Mouse (Mus musculus): ENCODE data around the gene Hcn1. TPM values are rescaled to one million over a fixed set of nuclear protein-coding genes. Genes with fewer than 3 reads are reported as not detected.

The Hcn1 gene
- polyA plus RNA-seq, 1 experiment from 2014 or later = 0.59 TPM

- H3K9me3 ChIP-seq = no peaks in the 10 kb centered on the region
- no peak overlapping the region for H3K27ac ChIP-seq
- no peaks in the 10 kb centered on the region for H3K27me3 ChIP-seq (replicated peaks)
- H3K36me3 ChIP-seq (replicated peaks) = no peaks in the 10 kb centered on the region
- H3K4me2 ChIP-seq = no peak overlapping the region
- 59% methylated on average over 2 of the region's 2 CpGs for WGBS
- no peaks in the 10 kb centered on the region for H3K4me1 ChIP-seq
- no peak overlapping the region for H3K9ac ChIP-seq
- no peak for ATAC-seq (replicated peaks)
- no peak overlapping the region for H3K4me3 ChIP-seq
Measured at GRCm38 (mm10) chr13:117657501-117657900, 55.4 kb downstream of the Hcn1 start.

- no peak overlapping the region for H3K4me3 ChIP-seq
- no peak overlapping the region for H3K27ac ChIP-seq
- no peaks in the 10 kb centered on the region for H3K36me3 ChIP-seq (replicated peaks)
- no peaks in the 10 kb centered on the region for H3K9me3 ChIP-seq
- no peaks in the 10 kb centered on the region for H3K27me3 ChIP-seq (replicated peaks)
- 0 out of 2 replicates have a peak, but pooled peaks have one; percentile 42 for ATAC-seq (replicated peaks)
- no peak overlapping the region for H3K9ac ChIP-seq
- no peak overlapping the region for H3K4me2 ChIP-seq
- H3K4me1 ChIP-seq = no peaks in the 10 kb centered on the region
- WGBS = 82% methylated on average over 17 of the region's 17 CpGs
Measured at GRCm38 (mm10) chr13:117658414-117659175, 56.5 kb downstream of the Hcn1 start.

DNA sequence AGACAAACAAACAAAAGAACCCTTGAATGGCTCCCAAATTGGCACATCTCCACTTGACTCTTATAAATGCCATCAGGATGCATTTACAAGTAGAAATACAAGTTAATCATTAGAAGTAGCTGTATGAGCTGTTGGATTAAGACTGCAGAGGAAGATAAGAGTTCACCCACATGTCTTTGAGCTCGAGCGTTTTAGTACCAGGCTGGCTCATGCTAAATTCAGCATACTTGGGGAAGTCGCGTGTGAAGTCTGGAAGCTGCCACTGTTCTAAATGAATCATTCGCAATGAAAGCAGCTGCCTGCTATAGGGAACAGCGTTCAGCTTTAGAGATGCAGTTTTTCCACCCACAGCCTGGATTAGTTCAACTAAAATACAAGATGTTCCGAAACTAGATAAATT, 57.4 kb downstream of the Hcn1 start:
- H3K9ac ChIP-seq = no peak overlapping the region
- no peaks in the 10 kb centered on the region for H3K4me1 ChIP-seq
- no peaks in the 10 kb centered on the region for H3K36me3 ChIP-seq (replicated peaks)
- no peaks in the 10 kb centered on the region for H3K27me3 ChIP-seq (replicated peaks)
- ATAC-seq (replicated peaks) = no peak
- 66% methylated on average over 7 of the region's 7 CpGs for WGBS
- H3K4me3 ChIP-seq = no peak overlapping the region
- H3K9me3 ChIP-seq = no peaks in the 10 kb centered on the region
- H3K4me2 ChIP-seq = no peak overlapping the region
- H3K27ac ChIP-seq = no peak overlapping the region

DNA sequence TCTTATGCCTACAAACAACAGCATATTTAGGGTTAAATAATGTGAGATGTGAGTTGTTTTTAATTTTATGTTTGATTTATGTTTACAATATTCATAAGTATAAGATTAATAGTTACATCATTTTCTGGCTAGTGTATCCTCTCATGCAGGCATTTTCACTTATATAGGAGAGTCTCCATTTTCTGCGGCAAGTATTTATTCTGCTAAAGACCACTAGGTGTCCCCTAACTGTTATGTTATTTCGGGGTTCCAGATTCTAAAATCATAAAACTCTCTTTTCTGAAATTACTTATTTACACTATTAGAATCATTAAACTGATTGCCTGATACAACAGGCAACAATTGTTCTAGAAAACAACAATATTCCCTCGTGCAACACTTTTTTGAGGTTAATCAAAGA, 60.5 kb downstream of the Hcn1 start:
- no peaks in the 10 kb centered on the region for H3K4me1 ChIP-seq
- H3K4me2 ChIP-seq = no peak overlapping the region
- H3K36me3 ChIP-seq (replicated peaks) = no peaks in the 10 kb centered on the region
- ATAC-seq (replicated peaks) = no peak
- H3K4me3 ChIP-seq = no peak overlapping the region
- WGBS = 73% methylated on average over 3 of the region's 3 CpGs
- H3K27me3 ChIP-seq (replicated peaks) = no peaks in the 10 kb centered on the region
- no peaks in the 10 kb centered on the region for H3K9me3 ChIP-seq
- no peak overlapping the region for H3K9ac ChIP-seq
- no peak overlapping the region for H3K27ac ChIP-seq

GRCm38 (mm10) chr13:117669303-117669702, 67.2 kb downstream of the Hcn1 start:
- no peaks in the 10 kb centered on the region for H3K36me3 ChIP-seq (replicated peaks)
- H3K27me3 ChIP-seq (replicated peaks) = no peaks in the 10 kb centered on the region
- ATAC-seq (replicated peaks) = no peak
- H3K27ac ChIP-seq = no peak overlapping the region
- H3K4me2 ChIP-seq = no peak overlapping the region
- H3K9me3 ChIP-seq = no peaks in the 10 kb centered on the region
- no peaks in the 10 kb centered on the region for H3K4me1 ChIP-seq
- 59% methylated on average over 2 of the region's 2 CpGs for WGBS
- H3K4me3 ChIP-seq = no peak overlapping the region
- H3K9ac ChIP-seq = no peak overlapping the region

DNA sequence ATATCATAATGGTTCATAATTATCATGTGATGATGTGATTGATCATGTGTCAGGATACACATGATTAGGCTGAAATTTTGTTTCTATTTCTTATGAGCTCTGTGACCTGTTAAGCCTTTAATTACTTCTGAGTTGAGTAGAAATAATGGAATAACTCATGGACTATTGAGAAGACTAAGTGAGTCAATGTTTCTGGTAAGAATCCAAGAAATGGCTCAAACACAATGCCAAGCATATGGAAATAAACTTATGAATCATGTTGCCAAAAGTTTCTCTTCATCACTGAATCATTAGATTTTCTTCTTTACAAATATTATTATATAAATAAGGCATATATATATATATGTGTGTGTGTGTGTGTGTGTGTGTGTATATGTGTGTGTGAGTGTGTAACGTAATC, 69.7 kb downstream of the Hcn1 start:
- Histone ChIP-seq H3K9ac (no peak overlapping the region), H3K4me1 (no peaks in the 10 kb centered on the region), H3K27ac (no peak overlapping the region), H3K4me3 (no peak overlapping the region), H3K4me2 (no peak overlapping the region), H3K27me3 (replicated peaks) (no peaks in the 10 kb centered on the region), H3K9me3 (no peaks in the 10 kb centered on the region), H3K36me3 (replicated peaks) (no peaks in the 10 kb centered on the region)
- WGBS = 90% methylated on average over 1 of the region's 1 CpGs
- ATAC-seq (replicated peaks) = no peak

- no peaks in the 10 kb centered on the region for H3K4me1 ChIP-seq
- H3K9me3 ChIP-seq = no peaks in the 10 kb centered on the region
- H3K27me3 ChIP-seq (replicated peaks) = no peaks in the 10 kb centered on the region
- ATAC-seq (replicated peaks) = no peak
- no peaks in the 10 kb centered on the region for H3K36me3 ChIP-seq (replicated peaks)
- no peak overlapping the region for H3K4me3 ChIP-seq
- WGBS = 79% methylated on average over 5 of the region's 5 CpGs
- H3K4me2 ChIP-seq = no peak overlapping the region
- no peak overlapping the region for H3K9ac ChIP-seq
- H3K27ac ChIP-seq = no peak overlapping the region
Measured at GRCm38 (mm10) chr13:117676418-117676817, 74.3 kb downstream of the Hcn1 start.

DNA sequence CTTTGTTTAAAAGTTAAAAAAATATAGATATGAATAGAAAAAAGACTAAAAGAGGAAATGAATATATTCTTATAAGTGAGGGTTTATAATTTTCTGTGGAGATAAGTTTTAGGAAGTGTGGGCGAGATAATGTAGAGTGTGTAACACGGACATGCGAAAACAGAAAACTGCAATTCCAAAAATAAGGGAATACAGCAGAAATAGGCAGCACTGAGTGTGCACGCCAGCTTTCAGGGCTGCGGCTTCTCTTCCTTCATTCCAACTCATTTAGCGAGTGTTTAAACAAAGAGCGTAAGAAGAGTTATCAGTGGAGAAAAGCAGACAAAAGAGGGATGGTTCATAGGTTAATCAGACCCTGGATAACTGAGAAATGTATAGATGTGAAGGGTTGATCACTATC, 85.5 kb downstream of the Hcn1 start:
- no peak overlapping the region for H3K4me2 ChIP-seq
- H3K4me1 ChIP-seq = no peaks in the 10 kb centered on the region
- no peak overlapping the region for H3K4me3 ChIP-seq
- WGBS = 93% methylated on average over 7 of the region's 7 CpGs
- H3K9me3 ChIP-seq = no peaks in the 10 kb centered on the region
- H3K27me3 ChIP-seq (replicated peaks) = no peaks in the 10 kb centered on the region
- H3K36me3 ChIP-seq (replicated peaks) = no peaks in the 10 kb centered on the region
- H3K27ac ChIP-seq = no peak overlapping the region
- no peak for ATAC-seq (replicated peaks)
- H3K9ac ChIP-seq = no peak overlapping the region

DNA sequence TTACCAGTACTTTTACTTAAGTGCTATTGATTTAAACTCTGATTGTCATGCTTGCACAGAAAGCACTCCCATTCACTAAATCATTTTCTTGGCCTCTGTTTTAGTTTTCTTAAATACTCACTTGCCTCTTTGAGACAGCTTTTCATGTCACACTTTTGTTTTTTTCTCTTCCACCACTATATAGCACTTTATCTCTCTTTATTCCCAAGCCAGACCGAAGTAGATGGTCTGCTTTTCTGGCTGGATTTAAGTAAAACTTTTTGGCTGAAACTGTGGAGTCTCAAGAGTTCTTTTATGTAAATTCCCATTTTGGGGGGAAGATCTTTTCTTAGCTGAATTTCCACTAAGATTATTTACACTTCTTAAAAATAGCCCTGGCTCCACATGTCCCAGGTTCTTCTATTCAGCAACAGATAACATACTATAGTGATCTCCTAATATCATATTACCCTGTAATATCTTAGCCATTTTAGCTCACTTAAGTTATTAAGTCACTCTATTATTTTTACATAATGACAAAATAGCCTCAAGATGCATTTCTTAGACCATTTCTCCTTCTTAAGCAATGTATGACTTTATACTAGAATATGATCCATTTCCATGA, 92.7 kb downstream of the Hcn1 start:
- no peak overlapping the region for H3K27ac ChIP-seq
- no peak for ATAC-seq (replicated peaks)
- H3K4me2 ChIP-seq = no peak overlapping the region
- H3K9me3 ChIP-seq = no peaks in the 10 kb centered on the region
- H3K27me3 ChIP-seq (replicated peaks) = no peaks in the 10 kb centered on the region
- no peak overlapping the region for H3K9ac ChIP-seq
- WGBS = 87% methylated on average over 1 of the region's 1 CpGs
- H3K4me3 ChIP-seq = no peak overlapping the region
- no peaks in the 10 kb centered on the region for H3K36me3 ChIP-seq (replicated peaks)
- H3K4me1 ChIP-seq = no peaks in the 10 kb centered on the region

DNA sequence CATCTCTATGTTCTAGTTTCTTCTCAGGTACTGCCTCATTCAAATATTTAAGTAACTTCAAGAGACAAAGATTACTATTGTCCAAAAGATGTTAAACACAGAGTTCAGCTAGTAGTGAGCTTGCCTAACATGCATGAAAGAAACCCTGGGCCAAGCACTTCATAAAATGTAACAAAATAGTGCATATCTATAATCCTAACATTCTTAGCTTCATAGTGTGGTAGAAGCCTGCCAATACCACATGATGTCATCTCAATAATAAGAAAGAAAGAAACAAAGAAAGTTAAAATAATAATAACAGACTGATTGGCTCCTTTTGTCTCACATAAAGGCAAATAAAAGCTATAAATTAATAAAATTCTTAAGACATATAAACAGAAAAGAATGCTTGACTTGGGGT, 103.5 kb downstream of the Hcn1 start:
- H3K4me2 ChIP-seq = no peak overlapping the region
- H3K36me3 ChIP-seq (replicated peaks) = no peaks in the 10 kb centered on the region
- H3K27me3 ChIP-seq (replicated peaks) = no peaks in the 10 kb centered on the region
- ATAC-seq (replicated peaks) = no peak
- no peaks in the 10 kb centered on the region for H3K4me1 ChIP-seq
- no peak overlapping the region for H3K9ac ChIP-seq
- H3K27ac ChIP-seq = no peak overlapping the region
- no peak overlapping the region for H3K4me3 ChIP-seq
- no peaks in the 10 kb centered on the region for H3K9me3 ChIP-seq

DNA sequence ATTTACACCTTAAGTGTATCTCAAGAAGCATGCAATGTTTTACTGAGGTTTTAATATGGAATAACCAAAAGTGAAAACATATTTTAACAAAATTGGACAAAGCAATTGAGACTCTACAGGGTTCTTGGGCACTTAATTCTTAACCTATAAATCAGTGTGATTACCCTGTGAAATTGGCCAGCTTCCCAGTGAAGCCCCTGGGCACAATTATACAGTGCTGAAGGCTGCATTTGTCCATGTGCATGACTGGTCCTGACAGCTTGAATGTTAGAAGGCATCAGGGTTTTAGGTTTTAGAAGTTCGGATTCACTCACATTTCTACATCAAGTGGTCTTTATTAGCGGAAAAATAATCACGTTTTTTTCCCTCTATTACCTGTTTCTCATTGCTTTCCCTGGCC, 103.9 kb downstream of the Hcn1 start:
- no peak; the same call in 1 of the 2 replicates for ATAC-seq (replicated peaks)
- Histone ChIP-seq H3K9ac (no peak overlapping the region), H3K4me3 (no peak overlapping the region), H3K27ac (no peak overlapping the region), H3K9me3 (no peaks in the 10 kb centered on the region), H3K4me2 (no peak overlapping the region), H3K36me3 (replicated peaks) (no peaks in the 10 kb centered on the region), H3K27me3 (replicated peaks) (no peaks in the 10 kb centered on the region), H3K4me1 (no peaks in the 10 kb centered on the region)
- WGBS = 80% methylated on average over 3 of the region's 3 CpGs

GRCm38 (mm10) chr13:117706496-117706895, 104.4 kb downstream of the Hcn1 start:
- H3K27ac ChIP-seq = no peak overlapping the region
- 83% methylated on average over 2 of the region's 2 CpGs for WGBS

More at GRCm38 (mm10) chr13:117706496-117706895, 104.4 kb downstream of the Hcn1 start:
- Histone ChIP-seq H3K9ac (no peak overlapping the region), H3K27me3 (replicated peaks) (no peaks in the 10 kb centered on the region), H3K4me1 (no peaks in the 10 kb centered on the region), H3K9me3 (no peaks in the 10 kb centered on the region), H3K4me3 (no peak overlapping the region), H3K4me2 (no peak overlapping the region), H3K36me3 (replicated peaks) (no peaks in the 10 kb centered on the region)
- ATAC-seq (replicated peaks) = no peak

Data from midbrain, embryonic 15.5 days (tissue).